Mouse (Mus musculus): ENCODE results near the gene Foxc2.

Foxc2 gene

DNA sequence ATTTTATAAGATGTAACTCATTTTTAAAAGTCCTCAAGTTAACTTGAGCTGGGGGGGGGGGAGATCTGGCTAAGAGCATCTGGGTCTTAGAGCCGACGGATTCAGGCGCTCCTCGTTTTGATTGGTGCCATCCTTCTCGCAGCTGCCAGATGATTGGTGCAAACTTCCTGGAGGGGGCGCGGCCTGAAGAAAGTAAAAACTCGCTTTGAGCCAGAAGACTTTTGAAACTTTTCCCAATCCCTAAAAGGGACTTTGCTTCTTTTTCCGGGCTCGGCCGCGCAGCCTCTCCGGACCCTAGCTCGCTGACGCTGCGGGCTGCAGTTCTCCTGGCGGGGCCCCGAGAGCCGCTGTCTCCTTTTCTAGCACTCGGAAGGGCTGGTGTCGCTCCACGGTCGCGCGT, at the start of gene Foxc2:
Gene Foxc2, plus strand, starts transcription at position 224 of the 400 bp plus-strand sequence.
- peak; percentile 76 for DNase-seq (ENCODE audit: low spot score)

DNA sequence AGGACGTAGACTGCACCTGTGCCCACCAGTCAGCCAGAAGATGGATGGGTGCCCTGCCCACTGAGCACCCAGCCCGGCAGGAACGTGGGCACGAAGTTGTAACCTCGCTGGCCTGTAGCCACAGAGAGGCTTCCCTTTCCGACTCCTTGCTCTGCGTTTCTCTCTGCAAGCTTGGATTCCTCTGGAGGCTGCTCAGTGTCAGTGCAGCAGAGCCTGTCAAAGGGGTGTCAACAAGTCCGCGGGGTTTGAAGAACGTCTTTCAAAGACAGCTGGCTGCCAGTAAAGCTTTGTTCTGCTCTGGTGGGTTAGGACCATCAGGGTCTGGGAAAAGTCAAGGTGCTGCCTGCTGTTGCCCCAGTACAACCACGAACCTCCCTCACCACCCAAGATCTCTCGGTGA, 44.5 kb upstream of the Foxc2 start:
- no peak for DNase-seq (ENCODE audit: low spot score)

DNA sequence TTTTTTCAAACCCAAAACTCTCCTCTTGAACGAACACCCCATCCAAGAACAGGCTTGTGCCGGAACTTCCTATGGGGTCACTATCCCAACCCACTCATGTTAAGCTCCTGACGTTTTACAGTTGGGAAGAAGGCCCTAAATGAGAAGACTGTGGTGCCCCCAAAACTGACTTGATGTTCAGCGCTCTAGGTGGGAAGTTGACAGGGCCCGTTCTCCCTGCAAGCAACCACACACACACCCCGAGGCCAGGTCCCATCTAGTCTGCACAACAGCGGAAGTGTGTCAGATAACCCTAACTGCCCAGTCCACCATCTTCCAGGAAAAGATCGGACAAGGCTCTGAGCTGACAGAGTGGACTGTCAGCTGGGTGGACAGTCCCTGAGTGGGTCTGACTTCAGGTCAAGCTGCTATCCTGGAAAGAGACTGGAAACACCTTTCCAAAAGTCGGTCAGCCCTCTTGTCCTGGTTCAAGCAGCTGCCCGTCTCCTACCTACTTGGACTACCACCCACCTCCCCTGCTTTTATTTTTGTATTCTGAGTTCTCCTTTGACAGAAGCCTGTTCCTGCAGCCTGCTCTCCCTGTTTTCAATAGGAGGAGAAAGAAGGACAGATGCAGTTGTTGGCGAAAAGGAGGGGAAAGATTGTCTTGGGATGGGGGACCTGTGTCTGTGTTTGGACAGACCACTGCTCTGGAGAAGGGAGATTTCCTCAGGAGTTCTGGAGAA, 43.4 kb upstream of the Foxc2 start:
- no peak for DNase-seq (ENCODE audit: low spot score)

DNA sequence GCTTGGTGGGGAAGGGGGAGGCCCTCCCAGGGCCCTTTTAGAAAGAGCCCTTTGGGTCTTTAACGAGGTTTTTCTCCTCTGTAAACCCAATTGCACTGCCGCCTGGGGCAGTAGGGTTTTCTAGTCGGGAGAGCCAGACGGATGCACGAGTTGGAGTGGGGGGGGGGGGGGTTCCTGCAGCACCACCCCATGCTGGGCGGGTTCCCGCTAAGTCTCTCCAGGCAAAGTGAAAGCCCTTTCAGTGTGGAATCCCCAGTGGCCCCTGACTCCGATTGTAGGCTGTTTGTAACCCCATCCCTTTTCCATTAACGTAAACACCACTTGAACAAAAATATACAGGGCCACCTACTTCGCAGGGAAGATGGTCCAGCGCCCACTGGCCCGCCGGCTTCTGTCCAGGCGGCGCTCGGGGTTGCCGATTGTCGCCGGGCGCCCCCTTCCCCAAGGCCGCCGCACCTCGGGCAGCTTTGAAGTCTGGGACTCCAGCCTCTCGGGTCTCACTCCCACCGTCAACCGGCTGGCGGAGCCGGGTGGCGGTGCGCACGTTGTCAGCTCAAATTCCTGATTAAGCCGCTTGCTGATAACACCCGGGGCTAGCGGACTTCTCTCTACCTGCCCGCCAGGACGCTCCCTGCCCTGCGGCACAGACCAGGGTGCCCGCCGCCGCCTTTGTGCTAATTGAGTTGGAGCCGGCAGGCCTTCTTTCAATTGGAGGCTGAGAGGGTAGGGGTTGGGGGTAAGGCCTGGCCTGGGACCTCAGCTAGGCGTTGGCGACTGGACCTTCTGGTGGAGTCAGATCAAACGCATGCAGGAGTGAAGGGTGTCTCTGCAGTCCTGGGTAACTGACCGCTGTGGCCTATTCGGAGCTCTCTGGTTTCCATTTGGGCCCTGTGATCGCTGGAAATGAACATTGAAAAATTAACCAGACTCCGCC, 42.5 kb upstream of the Foxc2 start:
- no peak for DNase-seq (ENCODE audit: low spot score)

DNA sequence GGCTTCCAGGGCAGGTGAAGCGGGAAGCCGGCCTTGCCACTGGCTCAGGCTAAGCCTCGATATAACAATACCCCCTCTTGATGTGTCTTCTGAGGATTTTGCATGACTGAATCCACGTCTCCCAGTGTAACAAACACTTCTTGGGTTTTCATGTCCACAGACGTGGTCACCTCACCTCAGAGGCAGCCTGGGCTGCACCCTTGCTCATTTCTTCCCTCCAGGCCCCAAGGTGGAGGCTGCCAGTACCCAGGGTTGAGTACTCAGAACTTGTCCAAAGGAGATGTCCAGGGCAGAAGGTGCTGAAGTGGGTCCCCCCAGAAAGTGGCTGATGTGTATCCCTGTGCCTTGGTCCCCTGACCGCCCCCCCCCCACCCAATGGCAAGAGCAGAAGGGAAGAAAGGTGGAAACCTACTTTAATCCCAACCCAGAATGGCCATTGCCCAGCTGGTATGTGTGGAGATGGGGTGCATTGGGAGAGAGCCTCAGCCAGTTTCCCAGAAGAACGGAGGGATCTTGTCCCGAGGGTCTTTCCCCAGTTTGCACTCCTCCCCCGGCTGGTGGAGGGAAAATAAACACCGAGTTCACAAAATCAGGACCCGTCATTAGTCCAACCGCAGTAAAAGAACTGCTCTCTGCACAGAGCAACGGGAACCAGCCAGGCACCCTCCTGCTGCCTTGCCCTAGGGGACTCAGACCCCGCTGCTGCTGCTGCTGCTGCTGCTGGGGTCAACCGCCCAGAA, 41.7 kb upstream of the Foxc2 start:
- DNase-seq (ENCODE audit: low spot score): no peak

DNA sequence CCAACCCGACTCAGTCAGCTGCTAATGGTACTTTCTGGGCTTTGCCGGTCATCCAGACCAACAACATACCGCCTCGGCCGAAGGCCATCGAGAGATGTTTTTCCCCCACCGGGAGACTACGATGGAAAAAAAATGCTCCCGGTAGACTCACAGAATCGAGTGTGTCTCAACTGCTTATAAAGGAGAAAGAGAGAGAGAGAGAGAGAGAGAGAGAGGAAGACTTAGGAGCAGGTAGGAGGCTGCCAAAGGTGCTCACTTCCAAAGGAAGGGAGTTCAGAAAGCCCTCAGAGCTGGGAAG, 41.2 kb upstream of the Foxc2 start:
- DNase-seq (ENCODE audit: low spot score): no peak

DNA sequence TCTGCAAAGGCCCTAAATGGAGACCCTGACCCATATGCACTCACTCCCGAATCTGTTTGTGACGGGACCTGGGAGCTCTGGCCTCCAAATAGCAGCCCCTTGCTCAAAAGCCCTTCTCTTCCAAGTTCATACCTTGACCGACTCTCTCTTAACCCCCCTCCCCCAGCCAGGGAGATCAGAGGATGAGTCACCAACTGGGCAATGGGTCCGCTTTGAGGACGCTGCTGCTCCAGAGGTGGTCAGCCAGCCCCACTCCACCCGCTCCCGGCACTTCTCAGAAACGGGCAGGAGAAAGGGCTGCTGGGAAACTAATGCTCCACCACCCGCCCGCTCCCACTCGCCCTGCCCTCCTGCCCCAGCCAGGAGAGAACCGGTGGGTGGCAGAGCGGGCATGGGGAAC, 40.0 kb upstream of the Foxc2 start:
- no peak for DNase-seq (ENCODE audit: low spot score)

DNA sequence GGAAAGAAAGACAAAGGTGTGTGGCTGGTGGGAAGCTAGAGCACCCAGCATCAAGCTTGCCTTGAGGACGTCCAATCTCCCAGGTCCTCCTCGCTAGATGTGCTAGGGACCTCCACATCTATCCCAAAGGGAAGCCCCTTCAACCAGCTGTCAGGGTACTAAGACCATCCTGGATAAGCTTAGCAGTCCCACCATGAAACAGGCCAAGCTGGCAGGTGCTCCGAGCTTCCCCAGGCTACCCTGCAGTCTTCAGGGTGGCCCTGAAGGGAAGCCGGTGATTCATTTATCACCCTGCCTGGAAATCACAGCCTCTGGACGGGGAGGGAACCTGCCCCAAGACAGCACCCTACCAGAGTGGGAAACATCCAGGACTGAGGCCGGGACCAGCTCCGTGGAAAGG, 39.4 kb upstream of the Foxc2 start:
- no peak for DNase-seq (ENCODE audit: low spot score)

DNA sequence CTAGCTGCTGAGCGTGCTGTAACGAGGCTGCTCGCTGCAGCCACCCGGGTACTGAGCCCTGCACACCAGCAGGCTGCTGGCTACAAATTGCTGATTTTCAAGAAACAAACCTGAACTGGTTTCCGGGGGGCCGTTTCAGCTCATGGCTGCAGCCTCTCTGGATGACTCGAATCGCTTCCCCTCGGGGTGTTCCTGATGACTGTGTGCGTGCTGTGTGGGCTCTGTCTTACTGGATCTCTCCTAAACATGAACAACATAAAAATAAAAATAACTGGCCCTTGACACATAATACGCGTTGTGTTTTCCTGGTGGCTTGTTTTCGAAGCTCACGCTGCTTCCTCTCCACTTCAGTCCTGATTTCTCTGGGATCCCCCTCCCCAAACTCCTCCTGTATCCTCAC, 37.2 kb upstream of the Foxc2 start:
- DNase-seq (ENCODE audit: low spot score): no peak

DNA sequence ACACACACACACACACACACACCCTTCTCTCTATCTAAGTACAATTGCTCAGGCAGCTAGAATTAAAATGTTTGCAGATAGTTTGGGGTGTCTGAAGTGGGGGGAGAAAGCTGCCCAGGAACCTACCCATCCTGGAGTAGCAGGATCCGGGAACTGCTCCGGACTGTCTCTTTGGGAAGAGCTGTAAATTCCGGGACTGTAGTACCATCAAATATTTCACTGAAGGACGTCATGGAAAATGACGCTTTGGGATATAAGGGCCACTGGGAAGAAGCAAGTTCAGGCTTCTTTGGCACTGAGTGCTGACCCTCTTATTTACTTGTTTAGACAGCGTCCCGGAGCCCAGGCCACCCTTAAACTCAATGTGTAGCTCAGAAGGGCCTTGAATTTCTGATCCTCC, 36.8 kb upstream of the Foxc2 start:
- no peak for DNase-seq (ENCODE audit: low spot score)

DNA sequence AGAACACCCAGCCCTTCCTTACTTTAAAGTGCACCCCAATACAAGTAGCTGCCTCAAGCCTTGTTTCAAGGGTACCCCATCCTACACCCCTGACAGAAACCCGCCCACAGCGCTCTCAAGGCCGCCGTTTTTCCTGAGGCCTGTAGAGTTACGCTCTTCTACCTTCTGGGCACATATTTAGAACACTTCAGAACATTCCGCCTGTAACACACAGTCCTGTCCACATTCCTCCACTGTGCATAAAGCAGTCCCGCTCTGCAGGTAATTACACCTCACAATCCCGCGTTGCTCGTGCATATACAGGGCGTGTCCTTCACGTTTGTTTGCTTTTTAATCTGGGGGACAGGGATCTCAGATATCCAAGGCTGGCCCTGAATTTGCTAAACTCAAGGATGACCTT, 36.0 kb upstream of the Foxc2 start:
- DNase-seq (ENCODE audit: low spot score): no peak

DNA sequence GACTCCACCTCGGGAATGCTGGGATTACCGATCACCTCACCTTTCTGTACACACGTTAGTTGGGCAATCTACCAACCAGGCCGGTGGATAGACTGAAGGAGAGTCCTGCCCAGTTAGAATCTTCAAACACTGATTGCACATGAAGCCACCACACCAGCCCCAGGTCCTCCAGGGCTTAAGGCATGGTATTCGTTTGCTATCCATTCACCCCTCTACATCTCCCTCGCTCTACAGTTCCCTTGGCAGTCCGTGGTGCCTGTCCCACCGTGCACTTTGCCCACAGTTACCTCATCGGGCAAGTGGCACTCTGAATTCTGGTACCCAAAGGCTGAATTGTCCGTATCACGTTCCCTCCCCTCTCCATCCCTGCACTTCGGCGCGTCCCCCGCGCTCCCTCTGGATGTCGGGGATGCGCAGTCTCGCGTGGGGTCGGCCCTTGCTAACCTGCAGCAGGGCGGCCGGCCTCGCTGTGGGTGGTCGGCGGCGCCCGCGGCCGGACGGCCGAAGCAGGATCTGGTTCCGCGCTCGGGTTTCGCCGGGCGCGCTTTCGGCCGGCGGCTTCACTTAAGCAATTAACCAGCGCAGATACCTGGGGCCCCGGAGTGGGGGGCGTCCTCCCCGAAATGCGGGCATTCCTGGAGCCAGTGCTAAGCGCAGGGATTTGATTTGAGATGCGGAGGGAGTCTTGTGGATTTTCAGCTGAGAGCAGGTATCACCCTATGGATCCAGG, 35.4 kb upstream of the Foxc2 start:
- no peak for DNase-seq (ENCODE audit: low spot score)

DNA sequence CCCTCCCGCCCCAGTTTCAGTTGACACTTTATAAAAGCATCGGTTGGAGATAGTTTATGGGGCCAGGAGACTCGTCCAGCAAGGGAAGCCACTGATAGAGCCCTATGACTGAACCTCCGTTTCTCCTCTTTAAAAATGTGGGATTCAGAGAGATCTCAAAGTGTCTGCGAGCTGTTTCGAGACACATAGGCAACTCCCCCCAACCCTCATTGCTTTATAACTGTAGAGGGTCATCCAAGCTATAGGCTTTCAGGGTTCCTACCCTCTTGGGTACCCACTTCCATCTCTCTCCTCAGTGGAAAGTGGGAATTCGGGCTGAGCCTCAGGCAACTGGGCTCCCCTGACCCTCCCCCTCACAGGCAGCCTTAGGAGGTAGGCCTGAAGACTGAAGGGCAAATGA, 34.6 kb upstream of the Foxc2 start:
- no peak for DNase-seq (ENCODE audit: low spot score)

DNA sequence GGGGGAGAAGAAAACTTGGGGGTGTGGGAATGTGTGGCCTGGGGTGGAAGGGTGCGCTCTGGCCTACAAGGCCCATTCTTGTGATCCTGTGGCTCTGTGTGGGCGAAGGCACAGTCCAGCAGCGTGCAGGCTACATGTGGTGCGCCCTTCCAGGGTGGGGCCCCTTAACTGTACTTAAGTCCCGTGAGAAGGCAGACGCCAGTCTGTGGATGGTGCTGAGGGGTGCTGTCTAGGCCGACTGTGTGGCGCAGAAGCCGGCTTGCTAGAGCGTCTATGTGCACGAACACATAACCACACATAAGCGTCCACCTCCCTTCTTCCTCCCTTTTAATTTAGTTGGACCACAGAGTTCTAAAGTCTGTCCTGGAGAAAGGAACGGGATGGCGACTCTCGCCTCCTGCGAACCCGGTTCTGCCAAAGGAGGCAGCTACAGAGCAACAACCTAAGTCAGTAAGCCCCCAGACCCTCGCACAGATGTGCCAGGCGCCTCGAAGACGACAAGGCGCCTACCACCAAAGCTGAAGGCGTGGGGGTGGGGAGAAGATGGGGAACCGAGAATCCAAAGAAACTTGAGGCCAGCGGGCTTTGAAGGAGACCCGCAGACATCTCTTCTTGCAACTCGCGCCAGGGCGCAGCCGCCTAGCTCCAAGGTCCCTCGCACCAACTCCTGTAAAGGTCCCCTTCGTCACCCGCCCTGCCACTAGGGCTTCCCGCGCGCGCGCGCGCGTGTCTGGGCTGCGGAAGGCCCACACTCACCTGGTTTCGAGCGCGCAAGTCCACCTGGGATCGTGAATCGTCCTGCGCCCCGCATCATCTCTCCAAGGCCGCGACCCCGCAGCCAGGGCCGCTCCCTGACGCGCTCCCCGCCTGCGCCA, 33.5 kb upstream of the Foxc2 start:
- DNase-seq (ENCODE audit: low spot score): no peak

DNA sequence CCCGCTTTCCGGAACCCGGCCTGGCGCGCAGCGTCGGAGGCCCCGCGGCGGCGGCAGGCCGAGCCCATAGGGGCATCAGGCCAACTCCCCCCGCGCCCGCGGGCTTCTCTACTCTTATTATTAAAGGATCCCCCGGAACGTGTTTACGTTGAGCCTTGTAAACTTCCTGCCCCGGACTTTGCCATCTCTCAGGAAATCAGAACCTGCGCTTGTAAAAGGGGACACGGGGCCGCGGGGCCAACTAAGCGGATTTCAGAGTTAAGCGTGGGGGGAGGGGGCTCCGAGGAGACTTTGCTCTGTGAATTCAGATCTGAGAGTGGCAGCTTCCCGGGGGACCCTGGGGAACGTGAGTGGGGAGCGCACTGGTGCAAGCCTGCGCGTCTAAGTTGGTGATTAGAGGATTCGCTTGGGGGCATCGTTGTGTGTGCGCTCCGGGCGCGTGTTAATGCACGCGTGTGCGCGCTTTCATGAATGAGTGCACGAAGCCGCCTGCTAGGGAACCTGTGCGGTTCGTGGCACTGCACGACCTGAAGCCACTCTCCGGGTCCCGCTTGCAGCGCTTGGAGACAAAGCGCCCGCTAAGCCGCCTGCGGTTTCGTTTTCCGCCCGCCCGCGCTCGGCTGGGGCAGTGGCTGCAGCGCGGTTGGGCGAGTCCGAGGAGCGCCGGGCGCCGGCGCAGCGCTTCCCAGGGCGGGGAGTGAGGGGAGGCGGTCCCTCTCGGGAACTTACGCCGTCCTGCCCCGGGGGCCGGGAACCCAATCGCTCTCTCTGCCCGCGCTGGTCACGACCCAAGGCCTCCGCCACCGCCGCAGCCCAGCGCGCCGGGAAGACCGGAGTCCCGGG, 32.7 kb upstream of the Foxc2 start:
- peak; percentile 76 for DNase-seq (ENCODE audit: low spot score)

DNA sequence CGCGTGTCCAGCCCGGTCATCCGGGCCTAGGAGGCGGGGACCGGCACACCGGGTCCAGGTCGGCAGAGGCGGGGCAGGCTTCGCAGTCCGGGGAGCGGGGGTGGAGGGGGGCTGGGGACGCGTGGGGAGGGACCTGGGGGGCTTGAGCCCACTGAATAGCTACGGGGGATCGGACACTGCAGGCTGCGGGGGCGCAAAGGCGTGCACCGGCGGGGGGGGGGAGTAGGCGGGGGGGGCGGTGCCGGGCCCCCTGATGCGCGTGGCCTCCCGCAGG, 32.1 kb upstream of the Foxc2 start:
- DNase-seq (ENCODE audit: low spot score): no peak

DNA sequence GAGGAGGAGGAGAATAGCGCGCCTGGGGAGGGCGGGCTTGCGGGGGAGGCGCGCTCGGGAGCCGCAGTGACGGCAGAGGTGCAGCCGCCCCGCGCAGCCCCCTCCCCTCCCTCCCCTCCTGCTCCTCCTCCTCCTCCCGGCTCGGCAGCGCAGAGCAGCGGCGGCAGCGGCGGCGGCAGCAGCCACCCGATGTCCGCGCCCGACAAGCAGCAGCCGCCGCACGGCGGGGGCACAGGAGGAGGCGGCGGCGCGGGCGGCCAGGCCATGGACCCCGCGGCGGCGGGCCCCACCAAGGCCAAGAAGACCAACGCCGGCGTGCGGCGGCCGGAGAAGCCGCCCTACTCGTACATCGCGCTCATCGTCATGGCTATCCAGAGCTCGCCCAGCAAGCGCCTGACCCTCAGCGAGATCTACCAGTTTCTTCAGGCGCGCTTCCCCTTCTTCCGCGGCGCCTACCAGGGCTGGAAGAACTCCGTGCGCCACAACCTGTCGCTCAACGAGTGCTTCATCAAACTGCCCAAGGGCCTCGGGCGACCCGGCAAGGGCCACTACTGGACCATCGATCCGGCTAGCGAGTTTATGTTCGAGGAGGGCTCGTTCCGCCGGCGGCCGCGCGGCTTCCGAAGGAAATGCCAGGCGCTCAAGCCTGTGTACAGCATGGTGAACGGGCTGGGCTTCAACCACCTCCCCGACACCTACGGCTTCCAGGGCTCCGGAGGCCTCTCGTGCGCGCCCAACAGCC, 31.6 kb upstream of the Foxc2 start, which contains the start of gene Foxf1:
Gene Foxf1, plus strand, starts transcription at position 177 of the 742 bp plus-strand sequence.
- DNase-seq (ENCODE audit: low spot score): peak; percentile 37

DNA sequence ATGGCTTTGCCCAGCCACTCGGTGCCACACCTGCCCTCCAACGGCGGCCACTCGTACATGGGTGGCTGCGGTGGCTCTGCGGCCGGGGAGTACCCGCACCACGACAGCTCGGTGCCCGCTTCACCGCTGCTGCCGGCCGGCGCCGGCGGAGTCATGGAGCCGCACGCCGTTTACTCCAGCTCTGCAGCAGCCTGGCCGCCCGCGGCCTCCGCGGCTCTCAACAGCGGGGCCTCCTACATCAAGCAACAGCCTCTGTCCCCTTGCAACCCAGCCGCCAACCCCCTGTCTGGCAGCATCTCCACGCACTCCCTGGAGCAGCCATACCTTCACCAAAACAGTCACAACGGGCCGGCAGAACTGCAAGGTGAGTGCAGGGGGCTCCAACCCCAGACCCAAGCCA, 31.0 kb upstream of the Foxc2 start:
- no peak for DNase-seq (ENCODE audit: low spot score)

DNA sequence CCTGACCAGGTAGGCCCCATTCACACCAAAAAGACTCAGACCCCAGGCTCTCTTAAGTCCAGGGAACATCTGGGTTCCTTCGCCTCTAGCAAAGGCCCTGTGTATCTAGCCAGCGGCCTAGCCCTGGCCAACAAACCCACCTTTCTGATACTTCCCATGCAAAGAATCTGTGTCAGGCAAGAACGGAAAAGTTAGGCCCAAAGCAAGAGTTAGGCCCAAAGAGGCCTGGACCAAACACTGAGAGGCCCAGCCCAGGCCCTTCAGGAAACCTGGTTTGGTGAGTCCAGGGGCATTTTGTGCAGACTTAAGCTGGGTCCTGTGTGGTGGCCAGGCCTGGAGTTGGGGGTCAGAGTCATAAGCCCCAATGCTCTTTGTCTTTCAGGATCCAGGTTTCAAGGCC, 30.4 kb upstream of the Foxc2 start:
- DNase-seq (ENCODE audit: low spot score): no peak
